Mouse (Mus musculus) MEL (cell line): ENCODE results near the gene Lin52. TPM values are rescaled to one million over a fixed set of nuclear protein-coding genes. Genes with fewer than 3 reads are reported as not detected.

Source experiments
- DNase-seq: peaks from one replicate; pipeline ENCODE4 v3.0.0; 2011; ENCODE audit warnings: low read depth, low spot score
- H3K27ac ChIP-seq: 2 replicates; pipeline ENCODE4 v1.5.1; 2012; ENCODE audit warnings: low read depth, mild to moderate bottlenecking, control low read depth, low read length, moderate library complexity; ENCODE audit not compliant: control insufficient read depth
- H3K27me3 ChIP-seq, 2 experiments: fragments of 150-350 bp in 1 of 2; sonication (generic) in 1 of 2; 2 replicates each; pipeline ENCODE4 v1.6.1; 2012; ENCODE audit warnings: low read length in 2 of 2, mild to moderate bottlenecking in 2 of 2, improper control_type of control experiment in 1 of 2, moderate library complexity in 1 of 2; ENCODE audit not compliant: insufficient read depth in 2 of 2, control insufficient read depth in 1 of 2
- H3K36me3 ChIP-seq, 2 experiments: 2 replicates each; pipeline ENCODE4 v1.6.1; 2012 to 2014; ENCODE audit warnings: low read length in 2 of 2, improper control_type of control experiment in 1 of 2, inconsistent platforms in 1 of 2, mild to moderate bottlenecking in 1 of 2; ENCODE audit not compliant: insufficient read depth in 2 of 2, control insufficient read depth in 1 of 2
- H3K4me1 ChIP-seq, 2 experiments: fragments of 150-350 bp in 1 of 2; sonication (generic) in 1 of 2; 2 replicates each; pipeline ENCODE4 v1.6.1; 2012; ENCODE audit warnings: low read length in 2 of 2, improper control_type of control experiment in 1 of 2, mild to moderate bottlenecking in 1 of 2; ENCODE audit not compliant: insufficient read depth in 2 of 2, control insufficient read depth in 1 of 2
- H3K4me3 ChIP-seq, 2 experiments: fragments of 150-350 bp in 1 of 2; sonication (generic) in 1 of 2; 2 replicates each; pipeline ENCODE4 v1.5.1; 2012; ENCODE audit warnings: low read depth in 2 of 2, low read length in 2 of 2, mild to moderate bottlenecking in 2 of 2, moderate library complexity in 2 of 2, control low read depth in 1 of 2, improper control_type of control experiment in 1 of 2; ENCODE audit not compliant: control insufficient read depth in 1 of 2, insufficient read depth in 1 of 2
- H3K79me2 ChIP-seq: 2 replicates; pipeline ENCODE4 v1.6.1; 2012; ENCODE audit warnings: mild to moderate bottlenecking, low read length, moderate library complexity; ENCODE audit not compliant: control insufficient read depth, poor library complexity, insufficient read depth
- H3K9ac ChIP-seq: 2 replicates; pipeline ENCODE4 v1.6.1; 2012; ENCODE audit warnings: low read depth, mild to moderate bottlenecking, control low read depth, low read length, moderate library complexity; ENCODE audit not compliant: control insufficient read depth, poor library complexity, severe bottlenecking
- H3K9me3 ChIP-seq: fragments of 150-350 bp; sonication (generic); replicated peaks from 2 replicates; pipeline ENCODE4 v1.6.1; 2012; ENCODE audit warnings: mild to moderate bottlenecking, low read length, improper control_type of control experiment, moderate library complexity; ENCODE audit not compliant: insufficient read depth
- CTCF ChIP-seq, 3 experiments: IDR thresholded peaks in 2 of 3; conservative IDR thresholded peaks in 1 of 3; 2 replicates each; pipeline ENCODE4 v1.5.1; 2011 to 2012; ENCODE audit warnings: low read length in 3 of 3, low read depth in 2 of 3, mild to moderate bottlenecking in 2 of 3, improper control_type of control experiment in 1 of 3, inconsistent platforms in 1 of 3, mixed read lengths in 1 of 3, moderate library complexity in 1 of 3; ENCODE audit not compliant: control insufficient read depth in 1 of 3, insufficient read depth in 1 of 3, poor library complexity in 1 of 3, severe bottlenecking in 1 of 3
- E2F4 ChIP-seq: IDR thresholded peaks from 2 replicates; pipeline ENCODE4 v1.6.1; 2011; ENCODE audit warnings: low read depth, low read length, improper control_type of control experiment, borderline replicate concordance
- ELF1 ChIP-seq: IDR thresholded peaks from 2 replicates; pipeline ENCODE4 v1.6.1; 2014; ENCODE audit warnings: low read depth, mild to moderate bottlenecking, inconsistent platforms, low read length, improper control_type of control experiment, moderate library complexity
- ETS1 ChIP-seq: IDR thresholded peaks from 2 replicates; pipeline ENCODE4 v1.6.1; 2012; ENCODE audit warnings: low read depth, mild to moderate bottlenecking, inconsistent platforms, low read length, improper control_type of control experiment, moderate library complexity
- GABPA ChIP-seq: IDR thresholded peaks from 2 replicates; pipeline ENCODE4 v1.6.1; 2012; ENCODE audit warnings: low read depth, mild to moderate bottlenecking, inconsistent platforms, low read length, improper control_type of control experiment, moderate library complexity
- GATA1 ChIP-seq: IDR thresholded peaks from 2 replicates; pipeline ENCODE4 v1.6.1; 2011; ENCODE audit warnings: low read depth, low read length, improper control_type of control experiment
- HCFC1 ChIP-seq: IDR thresholded peaks from 2 replicates; pipeline ENCODE4 v1.6.1; 2012; ENCODE audit warnings: low read depth, mild to moderate bottlenecking, inconsistent platforms, low read length, improper control_type of control experiment, moderate library complexity
- JUND ChIP-seq: IDR thresholded peaks from 2 replicates; pipeline ENCODE4 v1.6.1; 2011; ENCODE audit warnings: low read depth, mild to moderate bottlenecking, improper control_type of control experiment, low read length
- KAT2A ChIP-seq: conservative IDR thresholded peaks from 2 replicates; pipeline ENCODE4 v1.6.1; 2012; ENCODE audit warnings: low read depth, low read length, improper control_type of control experiment, inconsistent platforms
- MAX ChIP-seq: IDR thresholded peaks from 2 replicates; pipeline ENCODE4 v1.6.1; 2011; ENCODE audit warnings: low read length, improper control_type of control experiment
- MEF2A ChIP-seq: IDR thresholded peaks from 2 replicates; pipeline ENCODE4 v1.6.1; 2014; ENCODE audit warnings: low read depth, mild to moderate bottlenecking, inconsistent platforms, low read length, improper control_type of control experiment; ENCODE audit not compliant: poor library complexity, insufficient replicate concordance, severe bottlenecking; ENCODE audit errors: extremely low read depth
- MYB ChIP-seq: IDR thresholded peaks from 2 replicates; pipeline ENCODE4 v1.6.1; 2011; ENCODE audit warnings: mild to moderate bottlenecking, low read depth, low read length, improper control_type of control experiment
- MYC ChIP-seq: IDR thresholded peaks from 2 replicates; pipeline ENCODE4 v1.6.1; 2011; ENCODE audit warnings: low read depth, mild to moderate bottlenecking, low read length, improper control_type of control experiment, moderate library complexity
- NRF1 ChIP-seq: IDR thresholded peaks from 2 replicates; pipeline ENCODE4 v1.6.1; 2014; ENCODE audit warnings: low read depth, mild to moderate bottlenecking, inconsistent platforms, low read length, improper control_type of control experiment, moderate library complexity; ENCODE audit not compliant: poor library complexity, insufficient read depth, severe bottlenecking
- POLR2A ChIP-seq, 2 experiments: IDR thresholded peaks; 2 replicates each; pipeline ENCODE4 v1.6.1; 2011 to 2012; ENCODE audit warnings: low read length in 2 of 2, mild to moderate bottlenecking in 2 of 2, control low read depth in 1 of 2, improper control_type of control experiment in 1 of 2, low read depth in 1 of 2, moderate library complexity in 1 of 2; ENCODE audit not compliant: control insufficient read depth in 1 of 2, insufficient read depth in 1 of 2, poor library complexity in 1 of 2
- RAD21 ChIP-seq: IDR thresholded peaks from 2 replicates; pipeline ENCODE4 v1.6.1; 2011; ENCODE audit warnings: mild to moderate bottlenecking, low read depth, low read length, improper control_type of control experiment
- RCOR1 ChIP-seq: IDR thresholded peaks from 2 replicates; pipeline ENCODE4 v1.6.1; 2012; ENCODE audit warnings: low read depth, mild to moderate bottlenecking, inconsistent platforms, low read length, improper control_type of control experiment
- SMC3 ChIP-seq: IDR thresholded peaks from 2 replicates; pipeline ENCODE4 v1.6.1; 2011; ENCODE audit warnings: low read depth, low read length, improper control_type of control experiment
- TAL1 ChIP-seq: IDR thresholded peaks from 2 replicates; pipeline ENCODE4 v1.6.1; 2012; ENCODE audit warnings: mild to moderate bottlenecking, inconsistent platforms, low read length, moderate library complexity, mixed read lengths
- TBP ChIP-seq: IDR thresholded peaks from 2 replicates; pipeline ENCODE4 v1.8.0; 2011; ENCODE audit warnings: low read depth, low read length, improper control_type of control experiment
- UBTF ChIP-seq: IDR thresholded peaks from 2 replicates; pipeline ENCODE4 v1.6.1; 2012; ENCODE audit warnings: low read depth, mild to moderate bottlenecking, inconsistent platforms, low read length, improper control_type of control experiment, moderate library complexity, borderline replicate concordance; ENCODE audit not compliant: insufficient read depth
- USF1 ChIP-seq: IDR thresholded peaks from 2 replicates; pipeline ENCODE4 v1.6.1; 2014; ENCODE audit warnings: low read depth, mild to moderate bottlenecking, inconsistent platforms, low read length, improper control_type of control experiment, moderate library complexity
- USF2 ChIP-seq, 2 experiments: IDR thresholded peaks; 2 replicates each; pipeline ENCODE4 v1.6.1; 2011 to 2012; ENCODE audit warnings: improper control_type of control experiment in 2 of 2, low read length in 2 of 2, borderline replicate concordance in 1 of 2, inconsistent platforms in 1 of 2, low read depth in 1 of 2, mild to moderate bottlenecking in 1 of 2; ENCODE audit not compliant: insufficient read depth in 1 of 2
- ZC3H11A ChIP-seq: IDR thresholded peaks from 2 replicates; pipeline ENCODE4 v1.6.1; 2012; ENCODE audit warnings: low read depth, mild to moderate bottlenecking, inconsistent platforms, low read length, improper control_type of control experiment
- ZKSCAN1 ChIP-seq: IDR thresholded peaks from 2 replicates; pipeline ENCODE4 v1.6.1; 2012; ENCODE audit warnings: low read depth, mild to moderate bottlenecking, inconsistent platforms, low read length, improper control_type of control experiment, moderate library complexity
- ZNF384 ChIP-seq: IDR thresholded peaks from 2 replicates; pipeline ENCODE4 v1.6.1; 2012; ENCODE audit warnings: low read depth, mild to moderate bottlenecking, inconsistent platforms, low read length, improper control_type of control experiment
- polyA plus RNA-seq, 2 experiments: library from polyadenylated mRNA; stranded (reverse) in 1 of 2; unstranded in 1 of 2; fragments of >175 nt in 1 of 2; fragments of >200 nt in 1 of 2; gene quantifications; 2 replicates each; pipeline versions ENCODE4 v1.2.1 to v1.2.4; 2012; ENCODE audit warnings: low replicate concordance in 2 of 2, low read depth in 1 of 2; ENCODE audit not compliant: insufficient read length in 2 of 2, insufficient read depth in 1 of 2, missing spikeins in 1 of 2
- total RNA-seq: library from RNA; depleted of rRNA; stranded (reverse); fragments of 300-350 nt; gene quantifications from 2 replicates; pipeline ENCODE4 v1.2.3, GENCODE M21; 2012

Lin52 gene
- total and polyA plus RNA-seq, 3 experiments, result 6.7 to 7.7 TPM; not detected in 1

GRCm38 (mm10) chr12:84541391-84541958 is 90.3 kb downstream of the Lin52 start:
- Histone ChIP-seq H3K27ac (no peak overlapping the region), H3K27me3 (no peaks in the 10 kb centered on the region), H3K9me3 (no peaks in the 10 kb centered on the region), H3K9ac (no peak overlapping the region), H3K36me3 (no peaks in the 10 kb centered on the region), H3K79me2 (no peaks in the 10 kb centered on the region), H3K4me3 (no peak overlapping the region), H3K4me1 (peaks cover 0 to 2% of the 10 kb centered on the region in 2 experiments; a peak in 1 of 4 replicates)
- TF ChIP-seq GABPA, result no peak
- no peak for TF ChIP-seq RCOR1
- no peak for DNase-seq

GRCm38 (mm10) chr12:84546028-84546427 is 94.8 kb downstream of the Lin52 start:
- H3K4me3 ChIP-seq, result no peak overlapping the region
- no peaks in the 10 kb centered on the region for H3K9me3 ChIP-seq
- H3K27me3 ChIP-seq, result no peaks in the 10 kb centered on the region
- no peak overlapping the region for H3K9ac ChIP-seq
- H3K4me1 ChIP-seq, result peaks cover 0 to 2% of the 10 kb centered on the region in 2 experiments; a peak in 1 of 4 replicates
- H3K27ac ChIP-seq, result no peak overlapping the region
- TF ChIP-seq ZC3H11A (peak; percentile 40), ETS1 (no peak), ZNF384 (no peak), MYC (no peak), ZKSCAN1 (no peak), TBP (no peak), HCFC1 (no peak), ELF1 (no peak), MAX (no peak), GATA1 (no peak), RAD21 (peak; percentile 52), USF1 (no peak), MEF2A (no peak), SMC3 (peak; percentile 63), GABPA (no peak), CTCF (IDR thresholded peaks at IDR 0.05 in 2 of 3, conservative IDR thresholded peaks at IDR 0.05 in 1 of 3; ENCODE audit: control insufficient read depth in 1 of 3, insufficient read depth in 1 of 3, low read depth in 2 of 3, low read length in 3 of 3, poor library complexity in 1 of 3, severe bottlenecking in 1 of 3) (peak; percentile 89 to 96 (median 92)), NRF1 (no peak), USF2 (IDR thresholded peaks at IDR 0.05; ENCODE audit: borderline replicate concordance in 1 of 2, insufficient read depth in 1 of 2, low read depth in 1 of 2, low read length in 2 of 2) (no peak), UBTF (no peak), TAL1 (no peak), E2F4 (no peak), KAT2A (no peak), MYB (no peak), RCOR1 (peak; percentile 26; the same call in 1 of the 2 replicates), JUND (no peak), POLR2A (IDR thresholded peaks at IDR 0.05; ENCODE audit: control insufficient read depth in 1 of 2, insufficient read depth in 1 of 2, low read depth in 1 of 2, low read length in 2 of 2, poor library complexity in 1 of 2) (no peak)
- DNase-seq, result peak; percentile 64
- no peaks in the 10 kb centered on the region for H3K36me3 ChIP-seq
- no peaks in the 10 kb centered on the region for H3K79me2 ChIP-seq
